Mouse (Mus musculus) brain, embryonic 14.5 days (tissue): Measurements from ENCODE around the gene Ss18l1. TPM values are rescaled to one million over a fixed set of nuclear protein-coding genes. Genes with fewer than 3 reads are reported as not detected.

ENCODE experiments used
- DNase-seq: peaks from one replicate; pipeline ENCODE4 v3.0.0-alpha.2; 2011; ENCODE audit warnings: low read depth
- CTCF ChIP-seq: fragments of 200-500 bp; IDR thresholded peaks from 2 replicates; pipeline ENCODE4 v1.5.1; 2012; ENCODE audit warnings: inconsistent platforms, mild to moderate bottlenecking, moderate library complexity, borderline replicate concordance; ENCODE audit not compliant: insufficient read depth, insufficient read length; ENCODE audit errors: extremely low read depth
- POLR2A ChIP-seq: fragments of 200-500 bp; IDR thresholded peaks from 2 replicates; pipeline ENCODE4 v1.6.1; 2012; ENCODE audit warnings: mild to moderate bottlenecking, inconsistent platforms, borderline replicate concordance; ENCODE audit not compliant: poor library complexity, insufficient read depth, insufficient read length, severe bottlenecking; ENCODE audit errors: extremely low read depth
- polyA plus RNA-seq: library from polyadenylated mRNA; depleted of rRNA; stranded (reverse); fragments of >200 nt; gene quantifications from 2 replicates; pipeline ENCODE4 v1.2.3, GENCODE M21; 2012

The Ss18l1 gene
- polyA plus RNA-seq, 1 experiment: 73.1 TPM

DNA sequence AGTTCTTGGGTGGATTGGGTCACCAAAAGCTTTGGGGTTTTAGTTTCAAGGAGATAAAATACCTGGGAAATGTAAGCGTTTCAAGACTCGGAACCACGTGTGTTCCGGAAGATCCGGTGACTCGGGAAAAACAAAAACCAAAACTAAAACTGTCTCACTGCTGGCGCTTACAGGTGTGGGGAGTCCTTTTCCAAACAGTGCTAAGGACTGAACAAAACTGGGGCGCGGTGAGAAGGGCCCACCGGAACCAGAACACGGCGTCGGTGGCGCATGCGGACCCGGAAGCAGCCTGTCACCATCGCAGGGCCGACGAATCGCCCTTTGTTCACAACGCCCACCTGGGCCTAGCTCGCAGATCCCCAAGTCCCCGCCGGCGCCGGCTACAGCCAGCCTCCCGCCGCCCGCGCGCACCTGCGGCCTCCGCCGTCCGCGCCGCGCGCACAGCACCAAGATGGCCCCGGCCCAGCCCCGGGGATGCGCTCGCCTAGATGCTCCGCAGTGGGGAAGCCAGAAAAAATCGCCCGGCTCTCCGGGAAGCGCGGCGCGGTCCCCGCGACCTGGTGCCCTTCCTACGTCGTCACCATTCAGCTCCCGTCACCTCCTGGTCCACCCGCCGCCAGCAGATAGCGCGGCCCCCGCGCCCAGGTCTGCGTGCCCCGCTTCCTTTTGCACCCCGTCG lies 593 bp upstream of the Ss18l1 start:
- TF ChIP-seq CTCF: no peak
- no peak for TF ChIP-seq POLR2A
- peak; percentile 67 for DNase-seq

DNA sequence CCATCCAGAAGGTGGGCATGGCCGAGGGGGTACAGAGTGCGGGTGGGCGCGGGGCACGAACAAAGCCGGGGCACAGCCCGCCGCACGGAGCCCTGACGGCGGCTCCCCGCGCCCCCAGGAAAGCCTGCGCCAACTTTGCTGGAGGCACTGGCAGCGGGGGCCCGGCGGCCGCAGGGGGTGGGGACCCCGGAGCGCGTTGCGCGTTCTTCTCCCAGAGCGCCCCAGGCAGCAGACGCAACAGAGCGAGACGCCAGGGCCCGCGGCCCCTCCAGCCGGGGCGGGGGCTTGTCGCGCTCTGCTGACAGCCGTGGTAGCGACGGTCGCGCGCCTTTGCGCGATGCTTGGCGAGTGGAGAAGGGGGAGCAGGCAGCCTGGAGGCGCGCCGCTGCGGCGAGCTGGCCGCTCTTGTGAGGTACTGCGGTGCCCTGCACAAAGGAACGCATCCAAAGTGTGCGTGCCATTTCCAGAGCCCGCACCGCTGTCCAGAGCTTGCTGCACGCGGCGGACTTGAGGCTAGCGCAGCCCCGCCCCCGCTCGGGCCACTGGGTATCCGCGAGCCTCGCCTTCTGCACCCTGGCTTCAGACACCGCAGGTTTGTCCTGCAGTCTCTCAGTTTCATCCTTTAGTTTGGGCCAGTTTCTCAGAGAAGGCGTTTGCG lies 678 bp downstream of the Ss18l1 start:
- DNase-seq: peak; percentile 84
- TF ChIP-seq POLR2A (peak; percentile 51; the same call in 1 of the 2 replicates), CTCF (no peak)

DNA sequence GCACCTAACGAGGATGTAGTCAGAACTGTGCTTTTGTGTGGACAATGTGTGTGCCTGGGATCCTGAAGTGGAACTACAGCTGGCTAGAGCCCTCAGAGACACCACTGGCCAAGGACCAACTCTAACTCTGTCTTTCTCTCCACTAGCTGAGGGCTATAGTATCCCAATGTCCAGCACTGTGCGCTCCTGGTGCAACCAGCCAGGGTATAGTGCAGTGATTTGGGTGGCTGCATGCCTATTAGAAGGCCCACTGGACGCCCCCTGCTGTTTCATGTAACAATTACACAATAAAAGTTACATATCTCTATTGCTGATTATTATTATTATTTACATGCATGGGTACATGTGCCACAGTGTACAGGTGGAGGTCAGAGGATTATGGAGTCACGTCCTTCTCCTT lies 3.0 kb downstream of the Ss18l1 start:
- peak; percentile 53; the same call in 1 of the 2 replicates for TF ChIP-seq CTCF
- no peak for TF ChIP-seq POLR2A
- peak; percentile 53 for DNase-seq

DNA sequence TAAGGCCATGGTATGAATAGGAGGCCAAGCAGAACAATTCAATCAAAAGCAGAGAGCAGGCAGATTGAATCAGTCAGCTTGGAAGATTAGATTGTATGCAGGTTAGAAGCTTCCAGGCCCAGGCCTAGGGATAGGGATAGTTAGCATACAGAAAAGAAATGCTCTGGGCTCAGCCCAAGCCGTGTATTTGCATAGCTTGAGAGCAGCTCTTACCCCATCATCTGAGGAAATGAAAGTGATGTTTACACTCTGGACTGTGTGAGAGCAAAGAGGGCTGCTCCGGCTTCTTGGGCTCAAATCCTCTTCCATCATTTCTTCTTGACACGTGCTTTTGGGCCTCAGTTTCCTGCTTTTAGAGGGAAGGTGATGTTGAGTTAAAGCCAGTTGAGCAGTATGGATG lies 5.3 kb downstream of the Ss18l1 start:
- TF ChIP-seq POLR2A (no peak), CTCF (no peak)
- no peak for DNase-seq

DNA sequence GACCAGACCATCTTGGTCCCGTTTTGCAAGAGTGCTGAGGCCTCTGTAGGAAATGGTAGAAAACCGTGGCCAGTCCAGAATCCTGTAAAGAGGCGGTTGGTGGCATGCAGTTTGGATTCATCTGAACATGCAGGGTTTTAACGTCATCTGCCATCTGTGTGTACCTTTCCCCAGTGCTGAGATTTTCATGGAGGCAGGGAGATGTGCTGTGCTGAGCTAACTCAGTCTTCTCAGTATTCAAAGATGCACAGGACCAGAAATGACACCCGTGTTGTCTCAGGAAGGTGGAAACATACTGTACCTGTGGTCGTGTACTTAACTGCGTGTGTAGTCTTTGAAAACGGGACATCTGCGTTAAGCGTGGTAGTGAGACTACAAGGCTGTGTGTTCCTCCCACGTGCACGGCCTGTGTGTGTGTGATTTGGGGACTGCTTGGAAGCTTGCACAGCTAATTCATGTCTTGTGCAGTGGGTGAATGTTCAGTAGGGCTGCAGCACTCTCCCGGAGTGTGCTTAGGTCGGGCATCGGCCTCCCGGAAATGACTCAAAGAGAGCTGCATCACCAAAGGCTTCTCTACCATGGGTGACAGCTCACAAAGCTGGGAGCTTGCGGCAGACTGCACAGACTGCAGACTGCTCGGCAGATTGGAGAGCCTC lies 5.8 kb downstream of the Ss18l1 start:
- TF ChIP-seq CTCF: no peak
- no peak for TF ChIP-seq POLR2A
- no peak for DNase-seq

DNA sequence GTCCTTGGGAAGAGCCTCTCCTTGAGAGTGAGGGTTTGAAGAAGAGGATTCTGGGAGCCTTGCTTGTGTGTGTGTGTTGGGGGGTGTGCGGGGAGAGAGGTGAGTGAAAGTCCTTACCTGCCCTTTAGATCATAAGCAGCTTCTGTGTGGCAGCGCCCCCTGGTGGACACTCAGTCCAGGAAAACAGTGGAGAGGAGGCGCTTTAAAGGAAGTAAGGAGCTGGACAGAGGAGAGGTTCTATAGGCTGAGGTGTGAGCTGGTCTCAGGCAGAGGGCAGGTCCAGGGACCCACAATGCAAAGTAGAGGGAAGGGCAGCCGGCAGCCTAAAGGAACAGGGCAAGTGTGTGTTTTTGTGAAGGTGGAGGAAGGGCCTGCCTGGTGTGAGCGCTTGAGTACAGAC lies 8.7 kb downstream of the Ss18l1 start:
- peak; percentile 82 for DNase-seq
- TF ChIP-seq POLR2A (no peak), CTCF (peak; percentile 91)

DNA sequence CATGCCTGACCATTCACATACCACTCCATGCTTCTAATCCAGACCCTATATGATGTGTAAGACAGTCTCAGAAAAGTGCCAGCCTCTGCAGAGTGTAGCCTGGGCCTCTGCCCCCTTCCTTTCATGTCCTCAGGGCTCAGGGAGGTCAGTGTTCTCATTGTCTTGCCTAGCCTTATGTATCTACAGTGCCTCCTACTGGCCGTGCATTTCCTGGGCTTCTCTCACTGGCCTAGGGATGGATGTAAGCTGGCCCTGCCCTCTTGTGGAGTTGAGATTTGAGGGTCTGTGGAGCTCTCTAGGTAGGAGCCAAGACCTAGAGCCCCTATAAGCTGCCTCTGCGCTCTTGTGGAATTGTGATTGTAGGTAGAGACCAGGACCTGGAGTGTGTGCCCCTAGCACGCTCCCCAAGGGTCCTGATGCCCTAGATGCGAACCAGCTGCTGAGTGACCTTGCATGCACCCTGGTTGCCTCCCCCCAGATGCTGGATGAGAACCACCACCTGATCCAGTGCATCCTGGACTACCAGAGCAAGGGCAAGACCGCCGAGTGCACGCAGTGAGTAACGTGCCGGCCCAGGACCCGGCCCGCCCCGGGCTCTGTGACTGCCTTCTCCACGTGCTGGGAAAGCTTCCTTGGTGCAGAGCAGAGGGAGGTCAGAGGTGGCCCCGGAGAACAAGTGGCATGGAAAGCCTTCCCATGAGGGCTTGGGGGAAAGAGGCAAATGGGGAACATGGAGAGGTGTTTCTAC lies 9.9 kb downstream of the Ss18l1 start:
- DNase-seq: no peak
- TF ChIP-seq CTCF: peak; percentile 33; the same call in 1 of the 2 replicates
- TF ChIP-seq POLR2A: no peak

DNA sequence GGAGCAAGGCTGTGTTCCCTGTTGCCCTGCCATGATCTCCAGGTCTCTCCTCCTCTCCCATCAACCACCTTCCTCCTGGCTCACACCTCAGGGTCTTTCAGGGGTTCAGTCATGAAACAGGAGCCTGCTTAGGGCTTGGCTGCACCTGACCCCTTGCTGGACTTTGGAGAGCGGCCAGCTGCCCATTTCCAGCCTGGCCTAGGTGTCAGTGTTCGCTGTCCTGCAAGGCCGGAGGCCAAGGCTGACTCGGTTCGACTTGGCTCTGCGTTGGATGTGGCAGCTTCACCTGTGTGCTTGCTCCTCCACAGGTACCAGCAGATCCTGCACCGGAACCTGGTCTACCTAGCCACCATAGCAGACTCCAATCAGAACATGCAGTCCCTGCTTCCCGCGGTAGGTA lies 10.7 kb downstream of the Ss18l1 start:
- TF ChIP-seq POLR2A (no peak), CTCF (no peak)
- DNase-seq: no peak

DNA sequence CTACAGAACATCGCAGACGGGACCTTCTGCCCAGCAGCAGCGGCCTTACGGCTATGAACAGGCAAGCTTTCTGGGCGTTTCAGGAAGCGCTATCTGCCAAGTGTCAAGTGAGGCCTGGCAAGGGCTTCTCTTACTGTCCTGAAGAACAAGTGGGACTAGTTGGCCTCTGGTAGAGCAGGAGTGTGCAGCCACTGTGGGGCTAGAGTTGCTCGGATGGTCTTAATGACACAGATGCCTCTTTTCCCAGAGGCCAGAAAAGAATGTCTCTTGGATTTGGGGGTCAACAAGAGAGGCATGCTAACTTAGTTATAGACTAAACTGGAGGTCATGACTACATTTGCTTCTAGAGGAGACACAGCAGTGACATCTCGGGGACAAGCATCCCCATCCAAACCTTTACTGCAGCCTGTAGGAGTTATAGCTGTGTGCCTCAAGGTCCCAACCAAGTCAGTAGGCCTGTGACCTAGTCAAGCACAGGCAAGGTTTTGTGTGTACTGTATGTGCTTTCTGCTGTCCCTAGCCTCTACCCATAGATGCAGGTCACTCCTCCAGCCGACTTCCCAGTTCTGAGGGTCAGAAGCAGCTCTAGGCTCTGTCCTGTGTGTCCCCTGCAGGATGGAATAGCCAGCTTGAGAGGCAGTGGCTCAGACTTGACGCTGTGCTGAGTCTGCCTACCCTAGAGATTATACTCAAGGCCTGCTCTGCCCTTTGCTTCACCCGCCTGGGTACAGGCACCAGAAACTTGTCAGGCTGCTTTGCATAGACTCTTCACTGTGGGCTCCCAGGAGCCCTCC lies 21.2 kb downstream of the Ss18l1 start:
- TF ChIP-seq POLR2A (no peak), CTCF (no peak)
- DNase-seq: no peak

DNA sequence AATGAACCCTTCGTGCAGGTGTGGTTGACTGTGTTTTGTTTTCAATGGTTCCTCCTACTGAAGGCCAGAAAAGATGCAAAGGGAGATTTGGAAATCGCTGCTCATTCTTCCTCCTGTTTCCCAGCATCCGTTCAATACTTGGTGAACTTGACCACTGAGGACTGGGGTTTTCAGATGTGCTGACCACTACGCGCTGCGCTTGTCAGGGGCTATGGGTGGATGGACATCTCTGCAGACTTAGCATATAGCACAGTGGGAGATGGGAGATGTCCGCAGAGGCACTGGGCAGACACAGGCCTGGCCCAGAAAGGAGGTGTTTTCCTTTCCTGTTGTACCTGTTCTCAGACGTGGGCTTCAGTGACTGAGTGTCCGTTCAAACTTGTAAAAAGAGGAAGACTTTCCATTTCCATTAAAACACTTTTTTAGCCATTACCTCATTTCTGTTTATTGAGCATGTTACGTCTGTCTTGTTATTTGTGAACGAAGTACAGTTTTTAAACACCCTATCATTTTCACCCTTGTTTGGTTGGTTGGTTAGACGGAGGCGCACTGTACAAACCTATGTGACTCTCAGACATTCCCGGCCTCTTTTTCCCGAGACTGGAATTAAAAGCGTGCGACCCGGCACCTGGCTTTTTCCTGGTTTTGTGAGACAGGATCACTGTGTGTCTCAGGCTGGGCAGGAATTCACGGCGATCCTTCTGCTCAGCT lies 27.6 kb downstream of the Ss18l1 start:
- TF ChIP-seq CTCF: no peak
- no peak for TF ChIP-seq POLR2A

More for the DNA sequence above, 27.6 kb downstream of the Ss18l1 start:
- DNase-seq: no peak
